Mouse (Mus musculus) CD8-positive naive resting alpha-beta T cell, adult 2 months (primary cell): ENCODE results near the gene Marf1.

Experiments used
- DNase-seq, 2 experiments: peaks; one replicate each; pipeline ENCODE4 v3.0.0; 2022; ENCODE audit warnings: low read depth in 2 of 2, low spot score in 2 of 2

Gene Marf1

GRCm38 (mm10) chr16:14137976-14138561 lies 25.1 kb downstream of the Marf1 start:
- no peak for DNase-seq

DNA sequence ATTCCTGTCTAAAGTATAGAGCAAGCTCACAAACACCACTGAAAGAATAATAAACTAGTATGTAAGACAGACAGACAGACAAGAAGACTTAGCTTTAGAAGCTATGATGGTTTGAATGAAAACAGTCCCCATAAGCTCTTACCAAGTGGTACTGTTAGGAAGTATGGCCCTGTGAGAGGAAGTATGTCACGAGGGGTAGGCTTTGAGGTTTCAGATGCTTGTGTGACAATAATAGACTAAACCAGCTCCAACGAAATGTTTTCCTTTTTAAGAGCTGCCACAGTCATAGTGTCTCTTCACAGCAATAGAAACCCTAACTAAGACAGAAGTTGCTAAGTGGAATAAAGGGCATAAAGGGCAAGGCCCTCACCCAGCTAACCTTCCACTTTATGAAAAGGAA lies 28.1 kb downstream of the Marf1 start:
- DNase-seq: no peak

GRCm38 (mm10) chr16:14131838-14132237 lies 31.3 kb downstream of the Marf1 start:
- DNase-seq: no peak

- no peak for DNase-seq
Observed at GRCm38 (mm10) chr16:14131376-14131775, 31.8 kb downstream of the Marf1 start.

- no peak for DNase-seq
Observed at GRCm38 (mm10) chr16:14130796-14131195, 32.4 kb downstream of the Marf1 start.

GRCm38 (mm10) chr16:14128977-14129376 lies 34.2 kb downstream of the Marf1 start:
- no peak for DNase-seq

DNA sequence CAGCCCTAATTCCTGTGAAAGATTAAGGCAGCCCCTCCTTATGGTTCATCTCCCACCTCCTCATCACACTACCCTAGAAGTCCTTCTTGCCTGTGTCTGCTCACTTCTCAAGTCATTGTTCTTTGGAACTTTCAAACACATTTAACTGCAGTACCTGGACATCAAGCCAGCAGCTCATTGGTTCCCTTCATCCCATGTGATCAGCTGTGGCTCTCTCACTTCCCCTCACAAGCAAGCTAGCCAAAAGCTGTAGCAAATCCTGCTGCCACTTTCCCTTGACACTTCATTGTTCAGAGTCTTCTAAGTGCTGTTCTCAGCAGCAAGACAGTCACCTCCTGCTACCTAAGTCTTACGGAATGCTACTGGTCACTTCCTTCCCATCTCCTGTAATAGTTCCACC lies 37.9 kb downstream of the Marf1 start:
- no peak for DNase-seq

DNA sequence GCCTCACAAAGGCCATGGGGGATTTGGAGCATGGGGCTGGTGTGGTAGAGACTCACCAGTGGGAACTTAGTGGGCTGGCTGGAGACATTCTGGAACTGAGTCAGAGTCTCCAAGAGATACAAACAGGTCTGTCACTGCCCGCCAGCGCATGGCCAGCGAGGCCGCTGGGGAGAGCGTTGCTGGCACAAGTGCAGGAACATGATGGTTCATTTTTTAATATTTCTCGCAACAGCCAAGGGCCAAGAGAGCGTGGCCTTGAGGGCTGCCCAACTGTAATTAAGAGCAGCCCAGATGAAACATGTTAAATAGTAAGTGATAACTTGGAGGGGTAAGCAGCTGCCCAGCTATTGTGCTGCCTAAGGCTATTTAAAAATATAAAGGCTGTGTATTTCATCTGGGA lies 38.4 kb downstream of the Marf1 start:
- DNase-seq: no peak

DNA sequence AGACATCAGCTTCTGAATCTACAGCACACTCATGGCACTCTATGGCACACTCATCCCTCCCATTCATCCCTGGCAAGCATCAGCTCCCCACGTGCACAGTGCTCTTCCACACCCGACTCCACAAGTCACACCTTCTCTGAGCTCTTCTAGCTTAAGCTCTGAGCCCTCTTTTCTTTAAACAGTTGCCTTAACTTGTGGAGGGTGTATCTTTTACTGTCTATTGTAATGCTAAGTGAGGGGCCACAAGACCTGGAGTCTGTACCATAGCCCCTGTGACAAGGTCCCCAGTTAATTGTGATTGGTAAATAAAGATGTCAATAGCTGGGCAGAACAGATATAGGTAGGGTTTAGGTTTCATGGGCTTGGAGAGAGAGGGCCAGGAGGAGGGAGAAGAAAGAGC lies 39.2 kb downstream of the Marf1 start:
- DNase-seq: no peak

DNA sequence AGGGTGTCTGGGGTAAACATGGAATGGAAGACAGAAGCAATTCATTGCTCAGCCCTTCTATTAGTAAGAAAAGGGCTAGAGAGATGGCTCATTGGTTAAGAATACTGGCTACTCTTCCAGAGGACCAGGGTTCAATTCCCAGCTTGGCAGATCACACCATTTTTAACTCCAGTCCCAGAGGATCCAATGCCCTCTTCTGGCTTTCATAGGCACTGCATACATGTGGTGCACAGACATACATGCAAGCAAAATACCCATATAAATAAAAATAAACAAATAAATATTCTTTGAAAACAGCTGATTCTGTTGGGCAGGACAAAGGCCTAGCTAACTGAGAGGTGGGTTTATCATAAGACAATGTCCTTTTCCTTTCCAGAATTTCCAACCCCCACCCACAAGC lies 40.6 kb downstream of the Marf1 start:
- DNase-seq: no peak

- DNase-seq: no peak
Observed at GRCm38 (mm10) chr16:14121563-14121962, 41.6 kb downstream of the Marf1 start.

DNA sequence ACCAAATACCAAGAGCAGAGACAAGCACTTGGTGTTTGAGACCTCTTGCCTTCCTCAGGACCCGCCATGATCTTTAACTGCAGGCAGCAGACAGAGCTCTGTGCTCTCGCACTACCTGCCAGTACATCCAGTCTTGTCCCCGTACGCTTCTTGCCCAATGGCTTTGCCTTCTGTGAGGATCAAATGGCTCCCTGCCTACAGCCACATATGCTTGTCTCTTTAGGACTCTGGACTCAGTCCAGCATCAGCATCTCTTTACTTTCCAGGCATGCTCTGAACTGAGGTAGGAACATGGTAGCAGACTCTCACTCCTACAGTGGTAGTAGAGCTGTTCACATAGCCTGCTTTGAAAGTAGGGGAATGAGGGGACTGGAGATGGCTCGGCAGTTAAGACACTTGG lies 42.2 kb downstream of the Marf1 start:
- DNase-seq: no peak

- no peak for DNase-seq
Observed at GRCm38 (mm10) chr16:14117299-14117698, 45.9 kb downstream of the Marf1 start.

DNA sequence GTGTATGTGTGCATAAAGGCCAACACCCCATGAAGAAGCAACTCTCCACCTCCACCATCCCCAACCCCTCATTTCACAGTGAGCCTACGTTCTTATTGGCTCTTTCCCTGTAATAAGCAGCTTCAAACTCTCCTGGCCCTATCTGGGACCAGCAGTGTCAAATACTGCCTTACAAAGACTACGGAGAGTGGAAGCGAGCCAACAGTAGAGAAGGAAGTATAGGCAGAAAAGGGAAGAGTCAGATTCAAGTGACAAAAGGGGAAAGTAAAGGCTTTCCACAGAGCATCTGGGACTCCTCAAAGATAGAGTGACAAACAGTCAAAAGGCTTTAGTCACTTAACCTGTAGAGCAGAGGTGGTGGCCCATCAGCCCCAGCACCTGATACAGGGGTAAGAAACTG lies 50.4 kb downstream of the Marf1 start:
- no peak for DNase-seq

- no peak for DNase-seq
Observed at GRCm38 (mm10) chr16:14112133-14112532, 51.0 kb downstream of the Marf1 start.

GRCm38 (mm10) chr16:14110922-14111321 lies 52.2 kb downstream of the Marf1 start:
- no peak for DNase-seq

- DNase-seq: no peak
Observed at GRCm38 (mm10) chr16:14109651-14110230, 53.4 kb downstream of the Marf1 start.

GRCm38 (mm10) chr16:14105891-14106290 lies 57.3 kb downstream of the Marf1 start:
- no peak for DNase-seq

DNA sequence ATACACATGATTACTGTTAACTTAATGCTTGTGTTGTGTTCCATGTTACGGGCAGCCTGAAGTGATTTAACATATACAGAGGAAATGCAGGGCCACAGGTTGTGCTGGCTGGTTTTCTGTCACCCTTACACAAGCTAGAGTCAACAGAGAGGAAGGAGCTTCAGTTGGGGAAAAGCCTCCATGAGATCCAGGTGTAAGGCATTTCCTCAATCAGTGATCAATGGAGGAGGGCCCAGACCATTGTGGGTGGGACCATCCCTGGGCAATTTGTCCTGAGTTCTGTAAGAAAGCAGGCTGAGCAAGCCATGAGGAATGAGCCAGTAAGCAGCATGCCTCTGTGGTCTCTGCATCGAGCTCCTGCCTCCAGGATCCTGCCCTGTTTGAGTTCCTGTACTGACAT lies 71.4 kb downstream of the Marf1 start:
- DNase-seq: no peak

DNA sequence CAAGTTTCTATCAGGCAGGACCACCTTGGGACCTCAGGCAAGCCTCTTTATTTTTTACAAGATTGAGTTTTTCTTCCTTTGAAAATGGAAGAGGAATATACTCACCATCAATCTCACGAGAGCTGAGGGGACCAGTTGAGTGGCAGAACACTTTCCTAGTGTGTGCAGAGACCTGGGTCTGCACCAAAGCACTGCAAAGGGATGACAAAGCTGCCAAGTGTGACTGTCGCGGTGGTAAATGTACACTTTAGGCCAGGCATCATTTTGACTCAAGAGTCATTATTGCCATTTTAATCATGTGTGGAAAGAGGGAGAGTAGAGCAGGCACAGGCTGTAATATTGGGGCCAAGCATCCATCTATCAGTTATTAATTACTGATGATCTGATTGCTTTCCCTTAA lies 73.9 kb downstream of the Marf1 start:
- DNase-seq: no peak

DNA sequence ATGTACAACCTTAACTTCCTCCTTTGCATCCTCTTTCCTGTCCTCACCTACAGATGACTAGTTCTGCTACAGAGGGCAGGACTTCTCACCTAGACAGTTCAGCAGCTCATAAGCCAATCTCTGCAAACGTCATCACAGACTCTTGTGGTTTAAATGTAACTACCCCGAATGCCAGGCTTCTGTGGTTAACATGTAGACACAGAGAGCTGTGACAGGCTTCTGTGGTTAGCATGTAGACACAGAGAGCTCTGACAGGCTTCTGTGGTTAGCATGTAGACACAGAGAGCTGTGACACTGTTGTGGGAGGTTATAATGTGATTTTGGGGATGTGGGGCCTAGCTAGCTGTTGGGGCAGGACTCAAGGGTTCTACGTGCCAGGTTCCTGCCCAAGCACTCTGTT lies 74.9 kb downstream of the Marf1 start:
- peak; percentile 70 to 75 for DNase-seq

GRCm38 (mm10) chr16:14082925-14083324 lies 80.2 kb downstream of the Marf1 start:
- DNase-seq: no peak

- DNase-seq: no peak
Observed at GRCm38 (mm10) chr16:14070471-14071169, 92.5 kb downstream of the Marf1 start.
